Mouse (Mus musculus) thymus, postnatal 4 days (tissue): ENCODE measurements around the gene Vmn2r21.
"Not testable (repeated sequence)": the region's sequence is repeated elsewhere in the genome, so short reads cannot be mapped to it uniquely, and the experiment has no call there.

Experiments used
- DNase-seq: peaks from one replicate; pipeline ENCODE4 v3.0.0; 2021

Vmn2r21 gene

GRCm38 (mm10) chr6:123533306-123533705 lies at the start of gene Vmn2r21:
Vmn2r21 (minus strand) TSS chr6:123533406.
- DNase-seq: not testable (repeated sequence)

GRCm38 (mm10) chr6:123574698-123575097 lies 41.5 kb upstream of the Vmn2r21 start:
- DNase-seq: not testable (repeated sequence)

- not testable (repeated sequence) for DNase-seq
These were observed 6.5 kb upstream of the Vmn2r21 start for GRCm38 (mm10) chr6:123539755-123540154.

- DNase-seq: not testable (repeated sequence)
These were observed 10.8 kb downstream of the Vmn2r21 start for GRCm38 (mm10) chr6:123522263-123523011.

GRCm38 (mm10) chr6:123473045-123473444 lies 60.2 kb downstream of the Vmn2r21 start:
- DNase-seq: not testable (repeated sequence)

GRCm38 (mm10) chr6:123472458-123472987 lies 60.7 kb downstream of the Vmn2r21 start:
- not testable (repeated sequence) for DNase-seq

GRCm38 (mm10) chr6:123468651-123469050 lies 64.6 kb downstream of the Vmn2r21 start:
- DNase-seq: not testable (repeated sequence)
